Mouse (Mus musculus) brain, embryonic 14.5 days (tissue): ENCODE measurements around the gene Styxl1.

Source experiments
- CTCF ChIP-seq: fragments of 200-500 bp; IDR thresholded peaks from 2 replicates; pipeline ENCODE4 v1.5.1; 2012; ENCODE audit warnings: inconsistent platforms, mild to moderate bottlenecking, moderate library complexity, borderline replicate concordance; ENCODE audit not compliant: insufficient read depth, insufficient read length; ENCODE audit errors: extremely low read depth
- POLR2A ChIP-seq: fragments of 200-500 bp; IDR thresholded peaks from 2 replicates; pipeline ENCODE4 v1.6.1; 2012; ENCODE audit warnings: mild to moderate bottlenecking, inconsistent platforms, borderline replicate concordance; ENCODE audit not compliant: poor library complexity, insufficient read depth, insufficient read length, severe bottlenecking; ENCODE audit errors: extremely low read depth

- TF ChIP-seq CTCF (no peak), POLR2A (no peak)
These were observed 46.3 kb upstream of the Styxl1 start for GRCm38 (mm10) chr5:135824517-135824916.
